Mouse (Mus musculus) neural tube, embryonic 10.5 days (tissue): ENCODE results near the gene Mras.
A peak's percentile ranks its signal among the peaks of the same experiment; 100 is the strongest.

ENCODE experiments used
- DNase-seq: peaks from one replicate; pipeline ENCODE4 v3.0.0-alpha.2; 2017; ENCODE audit warnings: low spot score; ENCODE audit errors: extremely low spot score

Gene Mras

GRCm38 (mm10) chr9:99437031-99437764 is at the start of gene Mras:
TSS of gene Mras (minus strand) at chr9:99437381.
- DNase-seq, result no peak

GRCm38 (mm10) chr9:99485144-99485543 is 48.0 kb upstream of the Mras start:
- no peak for DNase-seq

GRCm38 (mm10) chr9:99484632-99485031 is 47.5 kb upstream of the Mras start:
- no peak for DNase-seq

GRCm38 (mm10) chr9:99483191-99483590 is 46.0 kb upstream of the Mras start:
- DNase-seq, result no peak

DNA sequence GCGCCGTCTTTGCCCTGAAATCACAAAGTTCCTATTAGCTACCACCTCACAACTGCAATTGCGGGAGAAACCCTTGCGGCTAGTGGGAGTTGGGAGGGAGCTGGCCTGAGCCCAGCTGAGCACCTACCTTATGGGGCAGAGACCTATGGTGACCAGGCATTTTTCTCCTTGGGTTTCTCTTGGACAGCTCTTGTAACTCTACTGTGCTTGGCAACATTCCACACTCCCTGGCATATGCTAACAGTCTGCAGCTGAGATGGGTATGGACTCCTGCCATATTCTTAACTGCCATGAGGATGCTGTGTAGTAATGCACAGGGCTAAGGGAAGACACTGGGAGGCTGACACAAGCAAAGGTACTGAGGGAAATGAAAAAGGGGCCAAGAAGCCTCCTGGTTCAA is 43.6 kb upstream of the Mras start:
- no peak for DNase-seq

GRCm38 (mm10) chr9:99479181-99479711 is 42.1 kb upstream of the Mras start:
- DNase-seq, result no peak

GRCm38 (mm10) chr9:99471334-99471733 is 34.2 kb upstream of the Mras start:
- DNase-seq, result no peak

DNA sequence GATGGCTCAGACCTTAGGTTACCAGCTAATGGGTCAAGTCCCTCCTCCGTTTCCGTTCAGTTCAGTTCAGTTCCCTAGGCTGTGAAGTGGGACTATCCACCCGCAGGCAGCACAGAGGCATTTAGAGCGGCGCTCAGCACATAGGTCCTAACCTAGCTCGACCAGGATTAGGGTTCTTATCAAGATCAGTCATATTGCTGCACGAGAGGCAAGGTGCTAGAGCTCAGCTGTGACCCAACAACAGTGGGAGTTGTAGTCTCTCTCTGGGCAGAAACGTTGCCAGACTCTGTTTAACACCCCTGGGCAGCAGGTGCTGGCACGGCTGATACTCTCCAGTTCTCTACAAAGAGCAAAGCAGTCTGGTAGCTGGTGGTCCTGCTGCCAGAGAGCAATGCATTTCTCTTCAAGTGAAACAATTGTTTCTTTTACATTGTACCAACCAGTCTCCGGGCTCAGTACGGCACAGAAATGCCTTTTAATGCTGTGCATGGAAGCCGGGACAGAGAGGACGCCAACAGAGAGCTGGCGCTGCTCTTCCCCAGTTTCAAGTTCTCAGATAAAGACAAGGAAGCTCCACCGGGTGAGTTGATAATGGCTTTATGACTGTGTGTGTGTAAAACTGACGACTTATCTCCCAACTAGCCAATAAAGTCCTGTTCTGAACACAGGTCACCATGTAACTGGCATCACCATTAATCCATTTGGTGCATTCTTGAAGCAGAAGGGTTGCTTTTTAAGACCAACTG is 33.3 kb upstream of the Mras start:
- DNase-seq, result no peak

- no peak for DNase-seq
Measured at GRCm38 (mm10) chr9:99469681-99470273, 32.6 kb upstream of the Mras start.

GRCm38 (mm10) chr9:99468572-99468971 is 31.4 kb upstream of the Mras start:
- no peak for DNase-seq

DNA sequence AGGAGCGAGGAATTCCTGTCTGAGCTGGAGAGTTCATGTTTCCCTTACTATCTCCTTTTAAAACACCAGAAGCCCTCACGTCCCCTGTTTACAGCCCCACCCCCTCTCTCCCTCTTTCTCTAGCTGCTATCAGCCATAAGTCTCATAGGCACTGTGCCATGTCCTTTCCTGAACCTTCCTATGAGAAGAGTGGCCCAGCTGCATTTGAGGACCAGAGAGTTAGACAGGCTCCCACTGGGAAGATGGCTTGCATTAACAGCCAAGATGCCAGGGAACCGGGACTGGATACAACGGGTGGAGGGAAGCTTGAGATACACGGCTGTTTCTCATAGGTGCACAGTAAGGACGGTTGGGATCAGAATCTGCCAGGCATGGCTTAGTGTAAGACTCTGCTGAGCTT is 27.7 kb upstream of the Mras start:
- DNase-seq, result no peak

DNA sequence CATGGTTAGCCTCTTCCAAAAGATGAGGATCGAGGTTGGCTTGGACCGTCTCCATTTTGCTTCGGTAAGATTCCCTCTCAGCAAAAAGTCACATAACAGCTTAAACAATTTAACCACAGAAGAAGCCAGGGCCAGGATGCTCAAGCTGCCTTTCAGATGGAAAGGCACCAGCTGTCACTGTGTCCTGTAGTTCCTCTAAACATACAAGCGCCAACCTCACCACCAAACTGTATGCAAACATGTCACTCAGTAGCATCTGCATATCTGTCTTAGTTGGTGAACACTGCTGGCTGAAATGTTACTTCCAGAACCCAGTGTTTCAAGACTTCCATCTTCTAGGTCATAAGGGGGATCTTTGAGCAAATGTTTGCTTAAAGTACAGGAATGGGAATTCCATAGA is 22.5 kb upstream of the Mras start:
- DNase-seq, result no peak

DNA sequence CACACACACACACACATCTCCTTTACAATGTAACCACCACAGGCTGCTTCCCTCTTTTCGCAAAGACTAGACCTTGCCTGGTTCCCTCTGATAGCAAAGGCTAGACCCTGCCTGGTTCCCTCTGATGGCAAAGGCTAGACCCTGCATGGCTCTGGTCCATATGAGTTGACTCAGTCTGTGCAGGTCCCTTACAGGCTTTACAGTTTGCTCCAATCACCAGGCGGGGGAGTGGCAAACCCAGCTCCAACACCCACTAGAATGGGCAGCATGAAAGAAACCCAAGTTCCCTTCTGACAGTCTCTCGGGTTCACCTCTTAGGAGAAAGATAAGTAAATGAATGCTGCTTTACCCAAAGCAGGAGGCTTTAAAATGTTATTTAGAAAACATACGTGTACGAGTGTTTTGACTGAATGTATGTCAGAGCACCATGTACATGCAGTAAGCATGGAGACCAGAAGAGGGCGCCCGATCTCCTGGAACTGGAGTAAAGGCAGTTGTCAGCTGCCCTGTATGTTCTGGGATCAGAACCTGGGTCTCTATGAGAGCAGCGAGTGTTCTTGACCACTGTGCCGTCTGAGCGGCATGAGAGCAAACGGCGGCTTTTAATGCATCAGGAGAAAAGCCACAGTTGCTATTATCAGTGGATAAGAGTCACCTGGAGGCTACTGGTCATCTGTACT is 21.5 kb upstream of the Mras start:
- DNase-seq, result peak; percentile 64

DNA sequence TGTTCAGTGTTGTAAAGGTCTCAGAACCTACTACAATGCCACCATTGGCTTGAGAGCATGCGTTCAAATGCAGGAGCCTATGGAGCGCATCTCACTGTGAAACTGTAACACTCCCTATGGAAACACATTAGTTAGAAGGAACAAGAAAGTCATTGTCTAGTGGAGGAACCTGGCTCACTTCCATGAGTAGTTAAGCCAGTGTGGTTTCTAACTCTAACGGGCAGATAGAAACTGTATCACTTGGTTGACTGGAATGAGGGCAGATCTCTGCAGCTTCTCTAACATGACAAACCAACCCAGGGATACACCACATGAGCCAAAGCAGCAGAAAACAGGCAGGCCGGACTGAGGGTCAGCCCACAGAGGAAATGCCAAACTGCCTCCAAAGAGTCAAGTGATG is 17.0 kb upstream of the Mras start:
- DNase-seq, result no peak

DNA sequence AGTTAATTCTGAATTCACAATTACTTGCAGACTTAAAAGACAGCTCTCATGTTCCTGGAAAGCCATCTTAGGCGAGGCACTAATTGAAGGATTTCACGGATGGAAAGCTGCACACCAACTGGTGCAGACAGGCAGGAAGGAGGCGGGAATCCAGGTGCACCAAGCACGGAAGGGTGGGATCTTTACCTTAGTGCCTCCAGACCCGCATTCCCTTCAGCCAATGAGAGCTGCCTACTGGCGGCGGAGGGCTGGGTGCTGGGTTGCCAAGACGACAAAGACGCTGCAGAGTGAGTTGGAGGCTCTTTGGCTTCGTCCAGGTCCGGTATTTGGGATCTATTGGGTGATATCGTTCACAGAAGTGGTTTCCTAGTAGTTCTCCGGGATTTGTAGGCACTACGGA is 14.0 kb upstream of the Mras start, which contains the start of gene Nme9:
Gene Nme9, plus strand, starts transcription at position 315 of the 400 bp plus-strand sequence.
- DNase-seq, result no peak

GRCm38 (mm10) chr9:99449886-99450647 is 12.9 kb upstream of the Mras start:
- DNase-seq, result no peak

DNA sequence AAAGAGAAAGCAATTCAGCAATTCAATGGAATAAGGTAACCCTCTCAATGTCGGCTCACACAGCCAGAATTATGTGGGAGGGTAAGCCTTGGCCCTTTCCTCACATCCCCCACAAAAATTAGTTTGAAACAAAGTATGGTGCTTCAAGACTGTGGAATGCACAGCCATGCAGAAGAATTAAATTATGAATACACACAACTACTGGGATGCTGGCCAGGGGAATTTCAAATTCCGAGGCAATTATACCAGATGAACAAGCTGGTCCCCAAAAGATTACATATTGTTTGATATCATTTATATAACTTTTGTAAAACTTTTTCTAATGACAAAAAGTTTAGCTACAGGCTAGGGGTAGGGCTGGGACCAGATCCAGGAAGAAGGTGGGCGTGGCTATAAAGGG is 10.1 kb upstream of the Mras start:
- no peak for DNase-seq

DNA sequence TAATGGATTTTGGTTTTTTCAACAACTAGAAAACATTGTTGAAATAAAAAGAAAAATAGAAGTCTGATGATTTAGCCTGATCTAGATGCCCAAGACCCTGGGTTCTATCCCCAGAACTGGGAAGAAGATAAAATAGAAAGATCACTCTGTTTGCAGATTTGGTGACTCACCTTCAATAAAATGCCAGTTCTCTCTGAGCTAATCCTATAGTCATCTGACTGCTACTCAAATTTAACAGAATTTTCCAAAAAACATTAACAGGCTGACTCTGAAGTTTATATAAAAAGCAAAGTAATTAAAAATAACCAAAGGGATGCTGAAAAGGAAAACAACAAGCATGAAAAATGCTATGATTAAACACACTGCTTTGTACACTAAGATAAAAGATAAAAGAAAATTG is 9.1 kb upstream of the Mras start:
- DNase-seq, result no peak

- DNase-seq, result no peak
Measured at GRCm38 (mm10) chr9:99444590-99445178, 7.5 kb upstream of the Mras start.

- DNase-seq, result no peak
Measured at GRCm38 (mm10) chr9:99441647-99442433, 4.7 kb upstream of the Mras start.
